Mouse (Mus musculus) E14TG2a.4 (cell line): ENCODE data around the gene Krtap9-5.

Experiments used
- CTCF ChIP-seq: conservative IDR thresholded peaks from 2 replicates; pipeline ENCODE4 v1.5.1; 2014; ENCODE audit warnings: low read length
- NANOG ChIP-seq: IDR thresholded peaks from 2 replicates; pipeline ENCODE4 v1.6.1; 2014; ENCODE audit warnings: borderline replicate concordance, low read length, mixed read lengths
- POU5F1 ChIP-seq: IDR thresholded peaks from 2 replicates; pipeline ENCODE4 v1.6.1; 2014; ENCODE audit warnings: low read length, borderline replicate concordance

DNA sequence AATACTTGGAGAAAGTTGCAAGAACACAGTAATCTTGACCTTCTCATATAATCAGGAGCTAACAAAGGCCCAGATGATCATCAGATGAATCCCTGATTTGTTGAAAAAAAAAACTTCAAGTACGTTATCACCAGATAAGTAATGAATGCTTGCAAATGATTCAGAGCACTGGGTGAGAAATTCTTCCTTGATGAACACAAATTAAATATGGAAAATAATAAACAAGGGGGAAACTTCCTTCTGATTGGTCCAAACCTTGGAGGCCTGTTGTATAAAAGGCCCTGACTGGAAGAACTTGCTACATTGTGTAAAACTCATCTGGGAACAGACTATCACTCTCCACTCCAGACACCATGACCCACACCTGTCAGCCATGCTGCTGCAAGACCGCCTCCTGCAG, 40.7 kb upstream of the Krtap9-5 start, which contains the start of gene Krtap31-1:
- TF ChIP-seq CTCF: no peak
- no peak for TF ChIP-seq POU5F1
- no peak for TF ChIP-seq NANOG
